Mouse (Mus musculus) lung, embryonic 15.5 days (tissue): ENCODE data around the gene Ssx2ip. TPM values are rescaled to one million over a fixed set of nuclear protein-coding genes. Genes with fewer than 3 reads are reported as not detected.

Experiments
- ATAC-seq: fragments of 200-750 bp; cut with Nextera tagmentation; 2 replicates; pipeline ENCODE4 v1.8.0; 2017; ENCODE audit warnings: moderate number of reproducible peaks, borderline replicate concordance; ENCODE audit not compliant: low FRiP score, low TSS enrichment; ENCODE audit errors: extremely low read depth
- H3K27ac ChIP-seq: fragments of 300-500 bp; sonication (generic); 2 replicates; pipeline ENCODE4 v1.5.1; 2015; ENCODE audit warnings: moderate library complexity, mild to moderate bottlenecking, inconsistent platforms
- H3K27me3 ChIP-seq: fragments of 300-500 bp; sonication (generic); 2 replicates; pipeline ENCODE4 v1.6.1; 2015; ENCODE audit warnings: inconsistent platforms
- H3K36me3 ChIP-seq: fragments of 300-500 bp; sonication (generic); 2 replicates; pipeline ENCODE4 v1.6.1; 2015; ENCODE audit warnings: inconsistent platforms
- H3K4me1 ChIP-seq: fragments of 300-500 bp; sonication (generic); 2 replicates; pipeline ENCODE4 v1.6.1; 2015; ENCODE audit warnings: inconsistent platforms
- H3K4me2 ChIP-seq: fragments of 300-500 bp; sonication (generic); 2 replicates; pipeline ENCODE4 v1.6.1; 2015; ENCODE audit warnings: inconsistent platforms, mild to moderate bottlenecking, moderate library complexity
- H3K4me3 ChIP-seq: fragments of 300-500 bp; sonication (generic); 2 replicates; pipeline ENCODE4 v1.5.1; 2015; ENCODE audit warnings: mild to moderate bottlenecking, inconsistent platforms
- H3K9ac ChIP-seq: fragments of 300-500 bp; sonication (generic); 2 replicates; pipeline ENCODE4 v1.6.1; 2015; ENCODE audit warnings: inconsistent platforms
- H3K9me3 ChIP-seq: fragments of 300-500 bp; sonication (generic); 2 replicates; pipeline ENCODE4 v1.6.1; 2016; ENCODE audit warnings: inconsistent platforms
- WGBS: fragments of 180-500 bp; shearing (Covaris S2); methylation state at CpG from one replicate; pipeline ENCODE4 v1.1.7; 2015; 5-methylcytosine and 5-hydroxymethylcytosine counted together
- polyA plus RNA-seq: library from polyadenylated mRNA; unstranded; fragments of >200 nt; fragmentation: Nextera tagmentation; extraction: Ambion mirVana; gene quantifications from 2 replicates; pipeline ENCODE4 v1.2.1, GENCODE M21; 2015

Gene Ssx2ip
- polyA plus RNA-seq, 1 experiment from 2014 or later = 31.4 TPM

DNA sequence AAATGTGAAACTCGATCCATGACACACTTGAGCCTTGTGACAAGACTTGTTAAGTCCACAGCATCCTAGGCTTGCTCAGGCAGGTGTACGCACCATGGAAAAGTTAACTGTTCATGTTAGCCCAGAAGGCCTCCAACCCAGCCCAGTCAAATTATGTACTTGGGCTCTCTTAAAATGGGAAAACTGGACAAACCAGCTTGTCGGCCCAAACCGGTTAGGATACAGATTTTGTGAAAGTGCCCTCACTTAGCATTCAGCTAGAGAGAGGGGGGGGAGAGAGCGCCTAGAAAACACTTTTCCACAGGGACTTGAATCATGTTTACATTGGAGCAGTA lies 1.5 kb downstream of the Ssx2ip start:
- Histone ChIP-seq H3K9ac (no peak overlapping the region), H3K27ac (peak overlapping the region; percentile 86)
- ATAC-seq = peak; percentile 43

DNA sequence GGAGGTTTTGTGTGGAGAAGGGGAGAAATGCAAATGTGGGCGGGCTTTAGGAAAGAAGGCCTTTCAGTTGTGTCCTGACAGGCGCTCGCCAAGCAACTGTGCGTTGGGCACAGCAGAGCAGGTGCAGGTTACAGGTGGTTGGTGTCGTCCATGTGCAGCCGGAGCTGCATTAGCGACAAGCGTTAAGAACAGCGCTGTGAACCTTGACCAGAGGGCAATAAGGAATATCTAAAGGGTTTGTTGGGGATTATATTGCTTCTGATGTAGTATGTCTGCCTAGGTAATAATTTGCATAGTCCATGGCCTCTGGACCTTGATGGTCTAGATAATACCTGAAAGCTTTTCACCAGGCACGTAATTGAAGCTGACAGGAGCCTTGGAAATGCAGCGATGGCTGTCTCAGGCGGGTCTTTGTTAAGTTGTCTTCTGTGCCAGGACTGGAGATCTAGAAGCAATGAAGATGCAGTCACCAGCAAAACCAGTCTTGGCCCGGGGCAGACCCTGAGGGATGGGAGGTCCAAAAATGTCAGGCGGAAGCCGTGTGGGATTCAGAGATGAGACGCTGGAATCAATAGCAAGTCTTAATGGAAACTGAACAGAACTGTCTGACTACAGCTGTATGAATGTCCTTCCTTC lies 2.8 kb downstream of the Ssx2ip start:
- H3K4me1 ChIP-seq = peaks cover 35% of the 10 kb centered on the region
- 65% methylated on average over 16 of the region's 16 CpGs for WGBS
- H3K36me3 ChIP-seq = no peaks in the 10 kb centered on the region
- peak overlapping the region; percentile 94 for H3K4me2 ChIP-seq
- no peak overlapping the region for H3K9ac ChIP-seq
- no peaks in the 10 kb centered on the region for H3K9me3 ChIP-seq
- no peak overlapping the region for H3K27ac ChIP-seq
- H3K27me3 ChIP-seq = no peaks in the 10 kb centered on the region
- no peak for ATAC-seq
- H3K4me3 ChIP-seq = no peak overlapping the region

More for the DNA sequence above, 1.5 kb downstream of the Ssx2ip start:
- no peaks in the 10 kb centered on the region for H3K9me3 ChIP-seq
- WGBS = 44% methylated on average over 5 of the region's 5 CpGs
- no peaks in the 10 kb centered on the region for H3K27me3 ChIP-seq
- H3K4me2 ChIP-seq = peak overlapping the region; percentile 94
- no peaks in the 10 kb centered on the region for H3K36me3 ChIP-seq
- peak overlapping the region; percentile 93 for H3K4me3 ChIP-seq
- peaks cover 32% of the 10 kb centered on the region for H3K4me1 ChIP-seq

DNA sequence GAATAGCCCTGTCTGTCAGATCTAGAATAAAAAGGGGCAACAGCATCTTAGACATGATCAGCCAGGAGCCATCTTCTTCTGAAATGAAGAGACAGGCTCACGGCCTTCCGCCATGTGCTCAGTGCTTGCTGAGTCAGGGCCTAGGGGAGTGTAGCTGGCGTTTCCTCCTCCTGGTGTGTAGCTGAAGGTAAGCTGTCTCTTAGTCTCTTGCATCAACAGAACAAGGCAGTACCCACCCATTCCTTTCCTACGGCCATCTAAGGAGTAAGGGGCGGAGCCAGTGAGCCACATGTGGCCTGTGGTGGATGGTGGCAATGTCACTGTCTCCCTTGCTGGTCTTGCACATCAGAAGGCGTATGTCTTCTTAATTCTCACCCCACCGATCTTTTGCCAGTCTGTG lies 5.7 kb downstream of the Ssx2ip start:
- Histone ChIP-seq H3K27ac (no peak overlapping the region), H3K36me3 (no peaks in the 10 kb centered on the region), H3K4me1 (peaks cover 31% of the 10 kb centered on the region), H3K9me3 (no peaks in the 10 kb centered on the region), H3K27me3 (no peaks in the 10 kb centered on the region), H3K9ac (no peak overlapping the region), H3K4me3 (no peak overlapping the region), H3K4me2 (no peak overlapping the region)
- WGBS = 78% methylated on average over 7 of the region's 7 CpGs
- ATAC-seq = no peak

DNA sequence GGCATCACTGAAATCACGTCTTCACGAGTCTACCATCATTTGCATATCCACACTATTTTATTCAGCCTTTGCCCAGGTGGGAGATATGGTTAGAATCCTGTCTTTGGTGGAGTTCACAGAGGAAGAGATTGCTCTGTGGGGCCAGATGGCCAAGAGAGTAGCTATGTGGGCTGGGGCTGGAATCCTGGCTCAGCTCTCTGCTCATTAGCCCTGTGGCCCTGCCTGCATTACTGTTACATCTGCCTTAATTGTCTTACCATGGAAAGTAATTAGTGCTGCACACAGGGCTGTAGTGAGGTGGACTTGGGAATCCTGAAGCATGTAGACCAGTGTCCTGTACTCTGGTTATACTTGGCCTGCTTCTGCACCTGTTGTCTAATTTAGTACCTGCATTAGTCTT lies 7.6 kb downstream of the Ssx2ip start:
- Histone ChIP-seq H3K27ac (no peak overlapping the region), H3K4me1 (peaks cover 21% of the 10 kb centered on the region), H3K27me3 (no peaks in the 10 kb centered on the region), H3K4me2 (no peak overlapping the region), H3K36me3 (no peaks in the 10 kb centered on the region), H3K9ac (no peak overlapping the region), H3K9me3 (no peaks in the 10 kb centered on the region), H3K4me3 (no peak overlapping the region)
- no peak for ATAC-seq
- 86% methylated on average over 2 of the region's 2 CpGs for WGBS

DNA sequence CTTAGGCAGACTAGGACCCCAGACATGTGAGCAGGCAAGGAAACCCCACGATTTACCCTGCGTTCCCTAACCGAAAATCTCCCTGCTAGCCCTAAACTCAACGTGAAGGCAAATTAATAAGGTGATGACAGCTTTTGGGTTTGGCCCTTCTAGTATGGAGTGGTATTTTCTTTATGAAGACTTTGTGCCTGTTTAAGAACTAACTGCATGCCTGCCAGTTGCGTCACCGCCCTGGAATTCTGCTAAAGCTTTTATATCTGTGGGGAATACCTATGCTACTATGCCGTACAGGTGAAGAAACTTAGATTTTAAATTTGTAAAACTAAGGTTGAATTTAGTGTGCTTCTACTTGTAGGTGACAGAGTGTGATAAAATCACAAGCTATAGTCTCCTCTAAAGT lies 8.0 kb downstream of the Ssx2ip start:
- H3K27ac ChIP-seq = no peak overlapping the region
- H3K9ac ChIP-seq = no peak overlapping the region
- H3K4me3 ChIP-seq = no peak overlapping the region
- H3K4me2 ChIP-seq = no peak overlapping the region
- peaks cover 2% of the 10 kb centered on the region for H3K36me3 ChIP-seq
- no peak for ATAC-seq
- no peaks in the 10 kb centered on the region for H3K27me3 ChIP-seq
- 64% methylated on average over 7 of the region's 7 CpGs for WGBS
- peaks cover 20% of the 10 kb centered on the region for H3K4me1 ChIP-seq
- no peaks in the 10 kb centered on the region for H3K9me3 ChIP-seq

DNA sequence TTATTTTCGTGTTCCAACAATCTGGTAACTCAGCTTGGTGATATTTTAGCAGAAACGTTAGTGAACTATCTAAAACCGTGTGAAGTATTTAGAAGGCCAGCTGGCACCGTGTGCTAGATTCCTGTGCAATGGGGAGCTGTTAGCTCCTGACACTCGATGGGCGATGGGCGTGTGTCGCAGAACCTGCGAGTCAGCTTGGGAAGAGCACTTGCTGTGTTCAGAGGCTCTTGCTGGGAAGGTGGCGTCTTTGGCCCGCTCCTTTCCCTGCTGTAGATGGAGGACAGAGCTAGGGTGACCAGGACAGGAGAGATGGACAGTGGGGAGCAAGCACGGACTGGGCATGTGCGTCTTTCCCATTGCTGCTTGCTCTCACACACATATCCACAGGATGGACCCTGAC lies 8.6 kb downstream of the Ssx2ip start:
- no peak for ATAC-seq
- Histone ChIP-seq H3K36me3 (peaks cover 5% of the 10 kb centered on the region), H3K9ac (no peak overlapping the region), H3K4me2 (no peak overlapping the region), H3K27ac (no peak overlapping the region), H3K9me3 (no peaks in the 10 kb centered on the region), H3K4me3 (no peak overlapping the region), H3K27me3 (no peaks in the 10 kb centered on the region), H3K4me1 (peaks cover 15% of the 10 kb centered on the region)
- 82% methylated on average over 13 of the region's 13 CpGs for WGBS

DNA sequence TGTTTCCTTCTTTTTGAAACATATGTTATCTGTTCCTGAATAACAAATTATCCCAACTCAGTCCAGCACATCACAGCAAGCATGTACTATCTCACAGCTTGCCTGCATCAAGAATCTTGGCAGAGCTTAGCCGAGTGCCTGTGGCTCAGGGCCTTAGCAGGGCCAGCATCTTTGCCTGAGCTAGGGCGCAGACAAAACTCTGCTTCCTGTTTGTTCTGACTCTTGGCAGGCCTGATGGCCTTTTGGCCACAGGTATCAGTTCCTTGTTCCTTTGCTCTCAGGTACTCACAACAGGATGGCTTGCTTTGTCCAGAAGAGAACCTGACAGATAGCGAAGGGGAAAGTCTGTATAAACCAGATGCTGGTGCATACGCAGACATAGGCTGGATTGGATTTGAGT lies 9.6 kb downstream of the Ssx2ip start:
- peaks cover 15% of the 10 kb centered on the region for H3K4me1 ChIP-seq
- whole genome bisulfite sequencing = 70% methylated on average over 4 of the region's 4 CpGs
- ATAC-seq = no peak
- no peaks in the 10 kb centered on the region for H3K9me3 ChIP-seq
- no peaks in the 10 kb centered on the region for H3K27me3 ChIP-seq
- H3K4me3 ChIP-seq = no peak overlapping the region
- H3K4me2 ChIP-seq = no peak overlapping the region
- H3K36me3 ChIP-seq = peaks cover 9% of the 10 kb centered on the region
- H3K27ac ChIP-seq = no peak overlapping the region
- H3K9ac ChIP-seq = no peak overlapping the region

DNA sequence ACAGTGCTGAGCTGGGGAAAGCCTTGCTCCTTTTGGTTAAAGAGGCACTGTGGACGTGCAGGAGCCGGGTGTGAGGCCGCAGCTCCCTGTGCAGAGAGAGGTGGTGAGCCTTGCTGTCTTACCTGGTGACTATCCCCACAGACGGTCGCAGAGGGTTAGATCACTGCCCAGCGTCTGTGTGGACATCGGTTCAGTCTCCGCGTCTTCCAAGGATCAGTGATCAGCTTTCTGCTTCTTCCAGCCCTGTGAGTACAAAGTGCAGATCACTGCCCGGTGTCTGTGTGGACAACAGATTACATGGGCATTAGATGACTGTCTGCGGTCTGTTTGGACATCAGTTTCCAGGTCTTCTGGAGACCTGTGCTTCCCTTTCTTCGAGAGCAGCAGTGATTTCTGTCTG lies 10.1 kb downstream of the Ssx2ip start:
- Histone ChIP-seq H3K27ac (no peak overlapping the region), H3K36me3 (peaks cover 9% of the 10 kb centered on the region), H3K27me3 (no peaks in the 10 kb centered on the region), H3K4me3 (no peak overlapping the region), H3K9me3 (no peaks in the 10 kb centered on the region), H3K9ac (no peak overlapping the region), H3K4me1 (peaks cover 15% of the 10 kb centered on the region), H3K4me2 (no peak overlapping the region)
- no peak for ATAC-seq
- 91% methylated on average over 12 of the region's 12 CpGs for WGBS

DNA sequence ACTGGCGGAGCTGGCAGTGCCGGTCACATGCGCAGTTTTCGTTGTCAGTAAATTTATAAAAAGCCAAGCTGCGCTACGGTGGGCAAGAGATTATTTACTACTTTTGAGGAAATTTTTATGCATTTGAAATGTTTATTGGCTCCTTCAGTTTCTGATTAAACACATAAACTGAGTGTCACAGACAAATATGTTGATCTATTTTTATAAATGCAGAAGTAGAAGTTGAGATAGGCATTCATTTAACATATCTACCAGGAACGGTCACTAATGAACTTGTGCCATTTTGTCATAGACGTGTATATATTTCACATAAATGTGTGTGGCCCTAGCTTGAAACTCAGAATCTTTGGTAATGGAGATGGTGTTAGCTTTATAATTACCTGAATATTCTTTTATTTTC lies 13.4 kb downstream of the Ssx2ip start:
- Histone ChIP-seq H3K4me3 (no peak overlapping the region), H3K9me3 (no peaks in the 10 kb centered on the region), H3K9ac (no peak overlapping the region), H3K4me1 (no peaks in the 10 kb centered on the region), H3K4me2 (no peak overlapping the region), H3K27ac (no peak overlapping the region), H3K36me3 (peaks cover 9% of the 10 kb centered on the region), H3K27me3 (no peaks in the 10 kb centered on the region)
- ATAC-seq = no peak
- WGBS = 93% methylated on average over 8 of the region's 8 CpGs

DNA sequence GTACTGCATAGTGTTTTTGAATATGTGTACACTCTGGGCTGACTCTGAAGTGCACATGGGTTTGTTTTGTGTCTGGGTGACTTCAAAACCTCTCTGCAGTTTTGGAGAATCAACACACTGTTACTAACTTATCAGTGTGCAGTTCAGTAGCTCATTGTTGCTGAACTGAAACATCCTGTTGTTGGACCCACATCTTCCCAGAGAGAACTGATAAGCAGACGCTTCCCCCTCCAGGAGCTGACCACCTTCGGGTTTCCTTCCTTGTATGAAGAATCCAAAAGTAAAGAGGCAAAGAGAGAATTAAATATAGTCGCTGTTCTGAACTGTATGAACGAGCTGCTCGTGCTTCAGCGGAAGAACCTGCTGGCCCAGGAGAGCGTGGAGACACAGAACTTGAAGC lies 14.5 kb downstream of the Ssx2ip start:
- Histone ChIP-seq H3K4me2 (no peak overlapping the region), H3K9ac (no peak overlapping the region), H3K27ac (no peak overlapping the region), H3K36me3 (peaks cover 9% of the 10 kb centered on the region), H3K9me3 (no peaks in the 10 kb centered on the region), H3K27me3 (no peaks in the 10 kb centered on the region), H3K4me1 (no peaks in the 10 kb centered on the region), H3K4me3 (no peak overlapping the region)
- no peak for ATAC-seq
- 70% methylated on average over 7 of the region's 7 CpGs for WGBS

DNA sequence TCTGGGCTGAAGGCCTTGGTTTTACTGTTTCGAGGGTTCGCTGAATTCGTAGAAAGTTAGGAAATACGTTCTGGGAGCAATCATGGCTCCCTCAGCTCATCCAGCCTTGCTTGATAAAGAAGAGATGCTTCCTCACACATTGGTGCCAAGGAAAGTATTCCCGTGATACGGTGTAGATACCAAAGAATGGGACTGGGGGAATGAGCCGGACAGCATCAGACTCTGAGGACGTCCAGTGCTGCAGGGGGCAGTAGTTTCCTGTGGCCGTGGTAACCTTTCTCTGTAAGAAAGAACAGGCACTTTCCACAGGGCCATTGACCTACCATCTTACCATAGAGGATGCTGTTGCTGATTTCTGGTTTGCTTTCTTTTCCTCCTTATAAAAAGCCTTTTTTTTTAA lies 15.1 kb downstream of the Ssx2ip start:
- H3K4me2 ChIP-seq = no peak overlapping the region
- no peak overlapping the region for H3K27ac ChIP-seq
- no peak for ATAC-seq
- no peaks in the 10 kb centered on the region for H3K9me3 ChIP-seq
- peaks cover 9% of the 10 kb centered on the region for H3K36me3 ChIP-seq
- no peak overlapping the region for H3K9ac ChIP-seq
- H3K27me3 ChIP-seq = no peaks in the 10 kb centered on the region
- H3K4me3 ChIP-seq = no peak overlapping the region
- H3K4me1 ChIP-seq = peaks cover 4% of the 10 kb centered on the region; the same call in 1 of the 2 replicates
- 91% methylated on average over 9 of the region's 9 CpGs for WGBS

DNA sequence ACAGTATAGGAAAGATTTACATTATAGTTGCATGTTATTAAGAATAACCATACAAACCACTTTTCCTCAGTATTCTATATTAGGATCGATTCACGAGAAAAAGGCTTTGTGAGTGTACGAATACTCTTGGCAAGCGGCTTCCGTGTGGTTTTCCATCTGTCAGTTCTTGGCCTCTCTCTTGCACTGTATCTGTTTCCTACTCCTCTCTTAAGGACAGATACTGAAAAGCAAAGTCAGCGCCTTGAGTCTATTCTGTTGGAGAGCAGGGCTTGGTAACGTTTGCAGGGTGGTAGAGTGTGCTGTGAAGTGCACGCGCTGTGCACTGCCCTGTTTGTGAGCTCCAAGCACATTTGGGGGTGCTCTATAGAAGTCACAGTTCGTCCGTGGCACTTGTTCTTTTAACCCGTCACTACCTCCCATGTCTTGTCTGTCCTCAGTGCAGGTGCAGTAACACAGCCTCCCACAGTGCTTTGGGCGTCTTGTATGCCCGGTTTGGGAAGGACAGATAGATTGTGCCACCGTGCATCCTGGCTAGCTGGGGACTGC lies 15.6 kb downstream of the Ssx2ip start:
- H3K4me1 ChIP-seq = peaks cover 6% of the 10 kb centered on the region; the same call in 1 of the 2 replicates
- H3K27me3 ChIP-seq = no peaks in the 10 kb centered on the region
- ATAC-seq = no peak
- WGBS = 87% methylated on average over 15 of the region's 15 CpGs
- H3K4me3 ChIP-seq = no peak overlapping the region
- no peak overlapping the region for H3K4me2 ChIP-seq
- peaks cover 9% of the 10 kb centered on the region for H3K36me3 ChIP-seq
- H3K27ac ChIP-seq = no peak overlapping the region
- no peak overlapping the region for H3K9ac ChIP-seq
- H3K9me3 ChIP-seq = no peaks in the 10 kb centered on the region

DNA sequence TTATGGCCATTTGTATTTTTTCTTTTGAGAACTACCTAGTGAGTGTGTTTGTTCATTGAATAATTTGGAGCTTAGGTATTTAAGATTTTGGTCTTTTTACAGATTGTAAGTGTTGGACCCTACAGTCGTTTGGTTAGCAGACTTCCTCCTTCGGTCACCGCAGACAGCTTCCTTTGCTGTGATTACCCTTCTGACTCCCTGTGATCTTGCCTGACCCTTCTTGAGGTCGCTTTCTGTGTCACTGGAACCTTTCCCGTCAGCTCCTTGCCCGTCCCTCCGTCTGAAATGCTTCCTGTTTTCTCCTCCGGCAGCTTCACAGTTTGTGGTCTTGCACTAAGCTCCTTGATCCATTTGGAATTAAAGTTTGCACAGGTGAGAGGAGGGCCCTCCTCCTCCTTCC lies 17.3 kb downstream of the Ssx2ip start:
- Histone ChIP-seq H3K27me3 (no peaks in the 10 kb centered on the region), H3K9ac (no peak overlapping the region), H3K4me1 (peaks cover 6% of the 10 kb centered on the region; the same call in 1 of the 2 replicates), H3K4me3 (no peak overlapping the region), H3K9me3 (no peaks in the 10 kb centered on the region), H3K36me3 (peaks cover 19% of the 10 kb centered on the region), H3K27ac (0 out of 2 replicates have a peak overlapping the region, but pooled peaks have one; percentile 20), H3K4me2 (no peak overlapping the region)
- ATAC-seq = no peak
- WGBS = 26% methylated on average over 8 of the region's 8 CpGs
